Mouse (Mus musculus): ENCODE data around the gene Ccdc6. TPM values are rescaled to one million over a fixed set of nuclear protein-coding genes. Genes with fewer than 3 reads are reported as not detected.

Ccdc6 gene
- total and polyA plus RNA-seq, 3 experiments, result 25.4 to 143 (median 42.0) TPM

- Histone ChIP-seq H3K9ac (ENCODE audit: control insufficient read depth, low read depth, low read length, poor library complexity, severe bottlenecking) (no peak overlapping the region), H3K27ac (ENCODE audit: control insufficient read depth, low read depth, low read length) (no peak overlapping the region), H3K9me3 (replicated peaks; ENCODE audit: insufficient read depth, low read length) (no peaks in the 10 kb centered on the region), H3K4me3 (ENCODE audit: control insufficient read depth in 1 of 2, insufficient read depth in 1 of 2, low read depth in 2 of 2, low read length in 2 of 2) (no peak overlapping the region), H3K27me3 (ENCODE audit: control insufficient read depth in 1 of 2, insufficient read depth in 2 of 2, low read length in 2 of 2) (no peaks in the 10 kb centered on the region), H3K36me3 (ENCODE audit: control insufficient read depth in 1 of 2, insufficient read depth in 2 of 2, low read length in 2 of 2) (peaks cover 0 to 4% of the 10 kb centered on the region in 2 experiments; a peak in 2 of 4 replicates), H3K79me2 (ENCODE audit: control insufficient read depth, insufficient read depth, low read length, poor library complexity) (no peaks in the 10 kb centered on the region), H3K4me1 (ENCODE audit: control insufficient read depth in 1 of 2, insufficient read depth in 2 of 2, low read length in 2 of 2) (no peaks in the 10 kb centered on the region)
- TF ChIP-seq KAT2A (conservative IDR thresholded peaks at IDR 0.05; ENCODE audit: low read depth, low read length), result no peak
- no peak for TF ChIP-seq HCFC1 (IDR thresholded peaks at IDR 0.05; ENCODE audit: low read depth, low read length)
- TF ChIP-seq SMC3 (IDR thresholded peaks at IDR 0.05; ENCODE audit: low read depth, low read length), result no peak
- TF ChIP-seq CHD2 (IDR thresholded peaks at IDR 0.05; ENCODE audit: low read length), result no peak
- no peak for DNase-seq (ENCODE audit: low read depth, low spot score)
Observed at GRCm38 (mm10) chr10:70159651-70160320, 62.9 kb downstream of the Ccdc6 start.

GRCm38 (mm10) chr10:70160811-70161210 is 63.9 kb downstream of the Ccdc6 start:
- no peak for DNase-seq (ENCODE audit: low read depth, low spot score)
- Histone ChIP-seq H3K4me1 (ENCODE audit: control insufficient read depth in 1 of 2, insufficient read depth in 2 of 2, low read length in 2 of 2) (no peaks in the 10 kb centered on the region), H3K27ac (ENCODE audit: control insufficient read depth, low read depth, low read length) (no peak overlapping the region), H3K9me3 (replicated peaks; ENCODE audit: insufficient read depth, low read length) (no peaks in the 10 kb centered on the region), H3K79me2 (ENCODE audit: control insufficient read depth, insufficient read depth, low read length, poor library complexity) (no peaks in the 10 kb centered on the region), H3K9ac (ENCODE audit: control insufficient read depth, low read depth, low read length, poor library complexity, severe bottlenecking) (no peak overlapping the region), H3K27me3 (ENCODE audit: control insufficient read depth in 1 of 2, insufficient read depth in 2 of 2, low read length in 2 of 2) (no peaks in the 10 kb centered on the region), H3K36me3 (ENCODE audit: control insufficient read depth in 1 of 2, insufficient read depth in 2 of 2, low read length in 2 of 2) (peaks cover 0 to 4% of the 10 kb centered on the region in 2 experiments; a peak in 2 of 4 replicates), H3K4me3 (ENCODE audit: control insufficient read depth in 1 of 2, insufficient read depth in 1 of 2, low read depth in 2 of 2, low read length in 2 of 2) (no peak overlapping the region)
- TF ChIP-seq RCOR1 (IDR thresholded peaks at IDR 0.05; ENCODE audit: low read depth, low read length), result no peak
- no peak for TF ChIP-seq KAT2A (conservative IDR thresholded peaks at IDR 0.05; ENCODE audit: low read depth, low read length)
- no peak for TF ChIP-seq MAFK (IDR thresholded peaks at IDR 0.05; ENCODE audit: borderline replicate concordance, low read depth, low read length)
- no peak for TF ChIP-seq CTCF (IDR thresholded peaks at IDR 0.05 in 2 of 3, conservative IDR thresholded peaks at IDR 0.05 in 1 of 3; ENCODE audit: control insufficient read depth in 1 of 3, insufficient read depth in 1 of 3, low read depth in 2 of 3, low read length in 3 of 3, poor library complexity in 1 of 3, severe bottlenecking in 1 of 3)

- peaks cover 0 to 4% of the 10 kb centered on the region in 2 experiments; a peak in 2 of 4 replicates for H3K36me3 ChIP-seq (ENCODE audit: control insufficient read depth in 1 of 2, insufficient read depth in 2 of 2, low read length in 2 of 2)
- no peaks in the 10 kb centered on the region for H3K27me3 ChIP-seq (ENCODE audit: control insufficient read depth in 1 of 2, insufficient read depth in 2 of 2, low read length in 2 of 2)
- no peaks in the 10 kb centered on the region for H3K9me3 ChIP-seq (replicated peaks; ENCODE audit: insufficient read depth, low read length)
- H3K4me1 ChIP-seq (ENCODE audit: control insufficient read depth in 1 of 2, insufficient read depth in 2 of 2, low read length in 2 of 2), result no peaks in the 10 kb centered on the region
- no peak overlapping the region for H3K27ac ChIP-seq (ENCODE audit: control insufficient read depth, low read depth, low read length)
- H3K79me2 ChIP-seq (ENCODE audit: control insufficient read depth, insufficient read depth, low read length, poor library complexity), result no peaks in the 10 kb centered on the region
- no peak overlapping the region for H3K4me3 ChIP-seq (ENCODE audit: control insufficient read depth in 1 of 2, insufficient read depth in 1 of 2, low read depth in 2 of 2, low read length in 2 of 2)
- TF ChIP-seq MAX (IDR thresholded peaks at IDR 0.05; ENCODE audit: low read length), result no peak
- no peak for TF ChIP-seq GATA1 (IDR thresholded peaks at IDR 0.05; ENCODE audit: low read depth, low read length)
- TF ChIP-seq MAZ (IDR thresholded peaks at IDR 0.05; ENCODE audit: low read depth, low read length), result no peak
- no peak for TF ChIP-seq RCOR1 (IDR thresholded peaks at IDR 0.05; ENCODE audit: low read depth, low read length)
- no peak for TF ChIP-seq CHD2 (IDR thresholded peaks at IDR 0.05; ENCODE audit: low read length)
- no peak for TF ChIP-seq POLR2A (IDR thresholded peaks at IDR 0.05; ENCODE audit: control insufficient read depth in 1 of 2, insufficient read depth in 1 of 2, low read depth in 1 of 2, low read length in 2 of 2, poor library complexity in 1 of 2)
- TF ChIP-seq ZKSCAN1 (IDR thresholded peaks at IDR 0.05; ENCODE audit: low read depth, low read length), result no peak
- no peak for TF ChIP-seq KAT2A (conservative IDR thresholded peaks at IDR 0.05; ENCODE audit: low read depth, low read length)
- TF ChIP-seq CHD1 (IDR thresholded peaks at IDR 0.05; ENCODE audit: low read depth, low read length), result no peak
- TF ChIP-seq TCF12 (IDR thresholded peaks at IDR 0.05; ENCODE audit: low read depth, low read length), result no peak
- TF ChIP-seq POLR2AphosphoS5 (IDR thresholded peaks at IDR 0.05; ENCODE audit: borderline replicate concordance, low read depth, low read length), result no peak
- TF ChIP-seq UBTF (IDR thresholded peaks at IDR 0.05; ENCODE audit: borderline replicate concordance, insufficient read depth, low read depth, low read length), result no peak
- no peak for TF ChIP-seq MYB (IDR thresholded peaks at IDR 0.05; ENCODE audit: low read depth, low read length)
- no peak for TF ChIP-seq CTCF (IDR thresholded peaks at IDR 0.05 in 2 of 3, conservative IDR thresholded peaks at IDR 0.05 in 1 of 3; ENCODE audit: control insufficient read depth in 1 of 3, insufficient read depth in 1 of 3, low read depth in 2 of 3, low read length in 3 of 3, poor library complexity in 1 of 3, severe bottlenecking in 1 of 3)
- TF ChIP-seq ETS1 (IDR thresholded peaks at IDR 0.05; ENCODE audit: low read depth, low read length), result no peak
- no peak for TF ChIP-seq EP300 (IDR thresholded peaks at IDR 0.05; ENCODE audit: low read depth in 1 of 2, low read length in 2 of 2)
- H3K9ac ChIP-seq (ENCODE audit: control insufficient read depth, low read depth, low read length, poor library complexity, severe bottlenecking), result no peak overlapping the region
- no peak for DNase-seq (ENCODE audit: low read depth, low spot score)
Observed at GRCm38 (mm10) chr10:70161504-70161903, 64.6 kb downstream of the Ccdc6 start.
